Comparison of ENCODE assay signal across 13 mouse cellular contexts in genomic region chr4:107830821-107831221, GRCm38 (mm10). TPM values are rescaled to one million over a fixed set of nuclear protein-coding genes. Genes with fewer than 3 reads are reported as not detected.
DNase-seq lines count a peak whose midpoint lies in the region; ATAC-seq lines count a peak whose summit lies in the region.
"Had no signal": no experiment of that assay in that cellular context is flagged by ENCODE, and none has a peak within 500 bp of the region (broad histone marks: within the 10 kb centered on the region; RNA-seq: fewer than 3 reads in every experiment).

No protein-coding gene starts in this region.

- no peaks in the 10 kb centered on the region for H3K9me3 ChIP-seq in embryonic facial prominence, embryonic 13.5 days
- no peaks in the 10 kb centered on the region for H3K9me3 ChIP-seq in hindbrain, embryonic 15.5 days
- no peaks in the 10 kb centered on the region for H3K9me3 ChIP-seq in neural tube, embryonic 13.5 days
- no peaks in the 10 kb centered on the region for H3K9me3 ChIP-seq in intestine, embryonic 15.5 days
- H3K9me3 ChIP-seq: limb, embryonic 10.5 days had no signal

- peak; percentile 50 to 55 for DNase-seq in cerebellum, postnatal 36 days
- no peak for DNase-seq in layer of hippocampus, adult 9-11 months
- DNase-seq in adrenal gland, adult 18-20 months (ENCODE audit: low spot score in 2 of 2) = no peak
- DNase-seq: adrenal gland, adult 2 months; gastrocnemius, postnatal 36 days; lung, adult 2 months; thymus, postnatal 14 days had no signal

- no peak overlapping the region for H3K4me2 ChIP-seq in embryonic facial prominence, embryonic 13.5 days
- H3K4me2 ChIP-seq in hindbrain, embryonic 15.5 days = no peak overlapping the region
- no peak overlapping the region for H3K4me2 ChIP-seq in neural tube, embryonic 13.5 days
- no peak overlapping the region for H3K4me2 ChIP-seq in intestine, embryonic 15.5 days (replicated peaks)

- no peaks in the 10 kb centered on the region for H3K27me3 ChIP-seq in embryonic facial prominence, embryonic 13.5 days
- no peaks in the 10 kb centered on the region for H3K27me3 ChIP-seq in hindbrain, embryonic 15.5 days
- no peaks in the 10 kb centered on the region for H3K27me3 ChIP-seq in neural tube, embryonic 13.5 days
- no peaks in the 10 kb centered on the region for H3K27me3 ChIP-seq in intestine, embryonic 15.5 days (replicated peaks)

- 75% methylated on average over 7 of the region's 7 CpGs for WGBS in embryonic facial prominence, embryonic 13.5 days
- WGBS in hindbrain, embryonic 15.5 days = 18% methylated on average over 7 of the region's 7 CpGs
- 13% methylated on average over 7 of the region's 7 CpGs for WGBS in neural tube, embryonic 13.5 days
- WGBS in intestine, embryonic 15.5 days = 73% methylated on average over 7 of the region's 7 CpGs

- H3K9ac ChIP-seq in embryonic facial prominence, embryonic 13.5 days = peak overlapping the region; percentile 7; the same call in 1 of the 2 replicates
- no peak overlapping the region for H3K9ac ChIP-seq in hindbrain, embryonic 15.5 days
- no peak overlapping the region for H3K9ac ChIP-seq in neural tube, embryonic 13.5 days
- no peak overlapping the region for H3K9ac ChIP-seq in intestine, embryonic 15.5 days

- H3K4me3 ChIP-seq in embryonic facial prominence, embryonic 13.5 days = no peak overlapping the region
- no peak overlapping the region for H3K4me3 ChIP-seq in hindbrain, embryonic 15.5 days
- no peak overlapping the region for H3K4me3 ChIP-seq in neural tube, embryonic 13.5 days
- no peak overlapping the region for H3K4me3 ChIP-seq in intestine, embryonic 15.5 days (replicated peaks)
- H3K4me3 ChIP-seq: limb, embryonic 10.5 days had no signal

- ATAC-seq in embryonic facial prominence, embryonic 13.5 days (ENCODE audit: insufficient number of reproducible peaks, insufficient read depth, low FRiP score, low TSS enrichment, low read depth) = no peak
- ATAC-seq in hindbrain, embryonic 15.5 days (ENCODE audit: low FRiP score, low read depth) = peak; percentile 39
- peak; percentile 34 for ATAC-seq in neural tube, embryonic 13.5 days (ENCODE audit: low read depth)
- ATAC-seq in intestine, embryonic 15.5 days = no peak

- H3K4me1 ChIP-seq in embryonic facial prominence, embryonic 13.5 days = peaks cover 40% of the 10 kb centered on the region
- H3K4me1 ChIP-seq in hindbrain, embryonic 15.5 days (replicated peaks) = peaks cover 98% of the 10 kb centered on the region
- peaks cover 100% of the 10 kb centered on the region for H3K4me1 ChIP-seq in neural tube, embryonic 13.5 days (replicated peaks)
- peaks cover 32% of the 10 kb centered on the region for H3K4me1 ChIP-seq in intestine, embryonic 15.5 days (replicated peaks)

- H3K27ac ChIP-seq in embryonic facial prominence, embryonic 13.5 days = no peak overlapping the region
- H3K27ac ChIP-seq in hindbrain, embryonic 15.5 days (replicated peaks) = peak overlapping the region; percentile 75
- peak overlapping the region; percentile 81 for H3K27ac ChIP-seq in neural tube, embryonic 13.5 days (replicated peaks)
- no peak overlapping the region for H3K27ac ChIP-seq in intestine, embryonic 15.5 days
- H3K27ac ChIP-seq: kidney, postnatal 0 days; limb, embryonic 10.5 days had no signal

- 0 out of 2 replicates have a peak, but pooled peaks cover 3% of the 10 kb centered on the region for H3K36me3 ChIP-seq in embryonic facial prominence, embryonic 13.5 days
- no peaks in the 10 kb centered on the region for H3K36me3 ChIP-seq in hindbrain, embryonic 15.5 days
- 0 out of 2 replicates have a peak, but pooled peaks cover 6% of the 10 kb centered on the region for H3K36me3 ChIP-seq in neural tube, embryonic 13.5 days
- H3K36me3 ChIP-seq in intestine, embryonic 15.5 days = no peaks in the 10 kb centered on the region

RNA-seq across cellular contexts. Expression of gene Lrp8, which starts 28.8 kb away (rescaled TPM):
- polyA plus RNA-seq in embryonic facial prominence, embryonic 13.5 days (2015; fragmentation: Nextera tagmentation; extraction: Ambion mirVana) = 4.0 and 4.1 TPM in 2 replicates
- polyA plus RNA-seq in hindbrain, embryonic 15.5 days (2015; fragmentation: Nextera tagmentation; extraction: Ambion mirVana) = 60.2 and 60.6 TPM in 2 replicates
- polyA plus RNA-seq in neural tube, embryonic 13.5 days (2015; fragmentation: Nextera tagmentation; extraction: Ambion mirVana) = 51.2 and 54.3 TPM in 2 replicates
- 10 to 100 TPM in 1 of 2 experiments, 1 to 10 TPM in 1; 6.9 to 13.1 TPM for total RNA-seq in adrenal gland, adult 18-20 months (2021)
- 3.4 and 4.2 TPM in 2 replicates for polyA plus RNA-seq in intestine, embryonic 15.5 days (2015; fragmentation: Nextera tagmentation; extraction: Ambion mirVana)

RNA-seq across cellular contexts. Expression of gene Magoh, which starts 48.7 kb away (rescaled TPM):
- 214 and 216 TPM in 2 replicates for polyA plus RNA-seq in embryonic facial prominence, embryonic 13.5 days (2015; fragmentation: Nextera tagmentation; extraction: Ambion mirVana)
- 98.8 and 117 TPM in 2 replicates for polyA plus RNA-seq in hindbrain, embryonic 15.5 days (2015; fragmentation: Nextera tagmentation; extraction: Ambion mirVana)
- 146 and 149 TPM in 2 replicates for polyA plus RNA-seq in neural tube, embryonic 13.5 days (2015; fragmentation: Nextera tagmentation; extraction: Ambion mirVana)
- 10 to 100 TPM; 75.1 to 82.3 TPM for total RNA-seq in adrenal gland, adult 18-20 months (2021)
- polyA plus RNA-seq in intestine, embryonic 15.5 days (2015; fragmentation: Nextera tagmentation; extraction: Ambion mirVana) = 160 and 194 TPM in 2 replicates

RNA-seq across cellular contexts. Expression of gene 0610037L13Rik, which starts 58.8 kb away (rescaled TPM):
- polyA plus RNA-seq in embryonic facial prominence, embryonic 13.5 days (2015; fragmentation: Nextera tagmentation; extraction: Ambion mirVana) = 134 and 140 TPM in 2 replicates
- 94.0 and 95.2 TPM in 2 replicates for polyA plus RNA-seq in hindbrain, embryonic 15.5 days (2015; fragmentation: Nextera tagmentation; extraction: Ambion mirVana)
- 99.1 and 99.6 TPM in 2 replicates for polyA plus RNA-seq in neural tube, embryonic 13.5 days (2015; fragmentation: Nextera tagmentation; extraction: Ambion mirVana)
- 10 to 100 TPM; 77.6 to 81.6 TPM for total RNA-seq in adrenal gland, adult 18-20 months (2021)
- 106 and 109 TPM in 2 replicates for polyA plus RNA-seq in intestine, embryonic 15.5 days (2015; fragmentation: Nextera tagmentation; extraction: Ambion mirVana)

Comparison
In these comparisons a context has a peak if more than half of its experiments do, and no peak if none do; other contexts are left out.
1. DNase-seq: peak in cerebellum, postnatal 36 days (2 of 2); none in layer of hippocampus, adult 9-11 months (single experiment) and adrenal gland, adult 18-20 months (0 of 2).
2. ATAC-seq: peak in hindbrain, embryonic 15.5 days (single experiment) and neural tube, embryonic 13.5 days (single experiment); none in embryonic facial prominence, embryonic 13.5 days (single experiment) and intestine, embryonic 15.5 days (single experiment).
3. H3K27ac ChIP-seq: peak in hindbrain, embryonic 15.5 days (single experiment) and neural tube, embryonic 13.5 days (single experiment); none in embryonic facial prominence, embryonic 13.5 days (single experiment) and intestine, embryonic 15.5 days (single experiment).
4. RNA of gene Lrp8, which starts 28.8 kb away (polyA plus RNA-seq): 60.2 to 60.6 TPM in hindbrain, embryonic 15.5 days and 51.2 to 54.3 TPM in neural tube, embryonic 13.5 days; 4.0 to 4.1 TPM in embryonic facial prominence, embryonic 13.5 days and 3.4 to 4.2 TPM in intestine, embryonic 15.5 days; every median in the first group is over 10 times any median in the second.